Comparison of ENCODE assay signal across 9 mouse cellular contexts in the genomic region with DNA sequence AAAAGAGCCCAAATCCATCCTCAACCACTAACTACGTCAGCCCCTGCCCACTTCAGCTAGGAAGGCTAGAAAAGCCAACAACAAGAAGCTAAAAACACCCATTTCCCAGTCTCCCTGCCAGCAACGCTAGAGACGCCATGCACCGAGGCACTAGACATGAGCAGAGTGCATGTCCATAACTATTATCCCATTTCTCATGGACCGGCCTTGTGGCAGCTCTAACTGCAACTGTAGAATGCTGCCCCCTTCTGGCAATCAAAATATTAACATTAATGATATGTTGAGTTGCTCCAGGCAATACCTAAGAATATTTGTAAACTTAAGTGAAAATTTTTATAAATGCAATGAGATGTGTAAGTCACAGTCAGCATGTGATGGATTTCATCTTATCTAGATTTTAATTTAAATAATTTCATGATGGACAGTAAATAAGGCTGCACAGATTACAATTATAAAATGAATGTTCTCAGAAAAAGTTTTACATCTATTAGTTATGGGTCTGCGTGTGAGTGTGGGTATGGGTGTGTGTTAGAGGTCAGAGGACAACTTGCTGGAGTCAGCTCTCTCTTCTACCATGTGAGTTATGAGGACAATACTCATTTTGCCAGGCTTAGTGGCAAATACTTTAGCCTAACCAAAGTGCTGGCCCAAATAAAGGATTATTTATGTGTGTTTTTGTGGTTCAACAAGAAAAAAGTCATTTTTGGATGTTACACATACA.
DNase-seq lines count a peak whose midpoint lies in the region; ATAC-seq lines count a peak whose summit lies in the region.
"Had no signal": no experiment of that assay in that cellular context is flagged by ENCODE, and none has a peak within 500 bp of the region (broad histone marks: within the 10 kb centered on the region; RNA-seq: fewer than 3 reads in every experiment).

No protein-coding gene starts in this region.

- no peaks in the 10 kb centered on the region for H3K4me1 ChIP-seq in forebrain, embryonic 11.5 days (replicated peaks; ENCODE audit: control insufficient read depth, insufficient read depth, low read length)
- peaks cover under 1% of the 10 kb centered on the region; the same call in 1 of the 2 replicates for H3K4me1 ChIP-seq in forebrain, embryonic 10.5 days
- no peaks in the 10 kb centered on the region for H3K4me1 ChIP-seq in midbrain, embryonic 15.5 days
- H3K4me1 ChIP-seq: stomach, embryonic 15.5 days had no signal

- no peaks in the 10 kb centered on the region for H3K9me3 ChIP-seq in forebrain, embryonic 11.5 days (ENCODE audit: control insufficient read depth, low read length)
- no peaks in the 10 kb centered on the region for H3K9me3 ChIP-seq in forebrain, embryonic 10.5 days
- H3K9me3 ChIP-seq in midbrain, embryonic 15.5 days: no peaks in the 10 kb centered on the region
- H3K9me3 ChIP-seq: stomach, embryonic 15.5 days had no signal

- H3K4me2 ChIP-seq in forebrain, embryonic 11.5 days (ENCODE audit: low read depth, low read length, severe bottlenecking): no peak overlapping the region
- H3K4me2 ChIP-seq in midbrain, embryonic 15.5 days: no peak overlapping the region
- H3K4me2 ChIP-seq: stomach, embryonic 15.5 days had no signal

- H3K36me3 ChIP-seq in forebrain, embryonic 11.5 days (ENCODE audit: control insufficient read depth, insufficient read depth, low read length): no peaks in the 10 kb centered on the region
- H3K36me3 ChIP-seq in forebrain, embryonic 10.5 days (replicated peaks): no peaks in the 10 kb centered on the region
- no peaks in the 10 kb centered on the region for H3K36me3 ChIP-seq in midbrain, embryonic 15.5 days (replicated peaks)
- H3K36me3 ChIP-seq: stomach, embryonic 15.5 days had no signal

- peak; percentile 71 for ATAC-seq in forebrain, embryonic 11.5 days (replicated peaks; ENCODE audit: low FRiP score)
- peak; percentile 42; the same call in 1 of the 2 replicates for ATAC-seq in midbrain, embryonic 15.5 days (replicated peaks)

- no peak overlapping the region for H3K4me3 ChIP-seq in forebrain, embryonic 11.5 days (ENCODE audit: low read depth, low read length)
- no peak overlapping the region for H3K4me3 ChIP-seq in forebrain, embryonic 10.5 days
- H3K4me3 ChIP-seq in midbrain, embryonic 15.5 days: no peak overlapping the region
- H3K4me3 ChIP-seq: stomach, embryonic 15.5 days had no signal

- intact Hi-C loops in heart, postnatal 10 days (cut with DNase I): loop anchor here (1.0 to 10.0 kb wide), 3 partner anchors 103 to 673 kb away; no protein-coding TSS in a partner anchor

- H3K27ac ChIP-seq in forebrain, embryonic 11.5 days (ENCODE audit: low read depth, low read length): no peak overlapping the region
- H3K27ac ChIP-seq in forebrain, embryonic 10.5 days: no peak overlapping the region
- no peak overlapping the region for H3K27ac ChIP-seq in midbrain, embryonic 15.5 days
- H3K27ac ChIP-seq: stomach, embryonic 15.5 days had no signal

- H3K27me3 ChIP-seq in forebrain, embryonic 11.5 days (ENCODE audit: control insufficient read depth, insufficient read depth, low read length): no peaks in the 10 kb centered on the region
- no peaks in the 10 kb centered on the region for H3K27me3 ChIP-seq in forebrain, embryonic 10.5 days (ENCODE audit: poor library complexity, severe bottlenecking)
- H3K27me3 ChIP-seq in midbrain, embryonic 15.5 days (replicated peaks): no peaks in the 10 kb centered on the region
- H3K27me3 ChIP-seq: stomach, embryonic 15.5 days had no signal

- 76% methylated on average over 6 of the region's 6 CpGs for WGBS in forebrain, embryonic 11.5 days
- whole genome bisulfite sequencing in forebrain, embryonic 10.5 days: 73% methylated on average over 6 of the region's 6 CpGs
- 56% methylated on average over 6 of the region's 6 CpGs for WGBS in midbrain, embryonic 15.5 days

- no peak overlapping the region for H3K9ac ChIP-seq in forebrain, embryonic 11.5 days (ENCODE audit: low read length)
- no peak overlapping the region for H3K9ac ChIP-seq in midbrain, embryonic 15.5 days
- H3K9ac ChIP-seq: stomach, embryonic 15.5 days had no signal

- no peak for DNase-seq in forebrain, embryonic 11.5 days (ENCODE audit: low spot score)
- no peak for DNase-seq in forebrain, embryonic 10.5 days (ENCODE audit: extremely low spot score, low spot score)
- peak; percentile 45 for DNase-seq in testis, postnatal 10 days (ENCODE audit: low spot score)
- no peak for DNase-seq in testis, postnatal 14 days (ENCODE audit: low spot score)
- DNase-seq in cerebellum, adult 9-11 months: peak; percentile 5
- peak; percentile 44 to 66 for DNase-seq in heart, postnatal 10 days
- peak; percentile 41 for DNase-seq in layer of hippocampus, adult 9-11 months

Comparison
In these comparisons a context has a peak if more than half of its experiments do, and no peak if none do; other contexts are left out.
1. DNase-seq: peak in testis, postnatal 10 days (single experiment), cerebellum, adult 9-11 months (single experiment), heart, postnatal 10 days (2 of 2) and layer of hippocampus, adult 9-11 months (single experiment); none in forebrain, embryonic 11.5 days (single experiment), forebrain, embryonic 10.5 days (single experiment) and testis, postnatal 14 days (single experiment).